Mouse (Mus musculus) cerebral cortex, adult 2 months (tissue): Measurements from ENCODE around the gene Pdhb.

Experiments used
- WGBS: fragments of 180-500 bp; shearing (Covaris S2); methylation state at CpG from one replicate; pipeline ENCODE4 v1.1.7; 2018; 5-methylcytosine and 5-hydroxymethylcytosine counted together

The Pdhb gene

GRCm38 (mm10) chr14:8172507-8173410 lies at the start of gene Pdhb:
Gene Pdhb (minus strand): TSS chr14:8173025.
- WGBS, result under 1% methylated on average over 64 of the region's 64 CpGs

GRCm38 (mm10) chr14:8222561-8222960 lies 49.7 kb upstream of the Pdhb start:
- WGBS, result 95% methylated on average over 16 of the region's 16 CpGs

GRCm38 (mm10) chr14:8220912-8221311 lies 48.1 kb upstream of the Pdhb start:
- over 99% methylated on average over 2 of the region's 2 CpGs for WGBS

GRCm38 (mm10) chr14:8220306-8220705 lies 47.5 kb upstream of the Pdhb start:
- WGBS, result 70% methylated on average over 7 of the region's 7 CpGs

- 71% methylated on average over 11 of the region's 11 CpGs for WGBS
Measured at GRCm38 (mm10) chr14:8219876-8220275, 47.1 kb upstream of the Pdhb start.

DNA sequence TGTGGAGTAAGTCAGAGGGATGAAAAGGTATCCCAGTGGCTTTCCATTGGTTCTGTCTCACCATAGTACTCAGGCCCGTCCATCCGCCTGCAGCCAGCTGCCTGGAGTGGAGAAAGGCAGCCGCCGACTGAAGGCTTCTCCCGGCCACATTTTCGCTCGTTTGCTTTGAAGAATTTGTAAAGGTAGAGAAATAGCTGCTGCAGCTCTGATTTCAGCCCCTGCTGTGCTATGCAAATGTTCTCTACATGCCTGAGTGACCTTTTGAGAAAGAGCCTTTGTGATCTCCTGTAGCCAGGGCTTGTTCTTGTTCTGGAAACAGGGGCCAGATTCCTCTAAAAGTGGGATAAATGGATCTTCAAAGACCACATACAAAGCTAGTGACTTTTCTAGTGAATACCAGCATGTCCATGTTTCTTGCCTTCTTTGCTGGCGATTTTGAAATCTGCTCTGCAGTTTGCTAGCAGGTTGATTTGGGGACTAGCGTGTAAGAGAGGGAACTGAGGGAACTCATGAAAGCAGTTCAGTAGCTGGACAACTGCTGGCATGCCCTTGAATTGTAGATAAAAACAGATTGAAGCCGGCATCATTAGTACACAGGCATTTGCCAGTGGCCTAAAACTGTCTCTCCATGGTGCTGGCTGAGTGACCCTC lies 46.0 kb upstream of the Pdhb start:
- WGBS, result 54% methylated on average over 10 of the region's 10 CpGs

DNA sequence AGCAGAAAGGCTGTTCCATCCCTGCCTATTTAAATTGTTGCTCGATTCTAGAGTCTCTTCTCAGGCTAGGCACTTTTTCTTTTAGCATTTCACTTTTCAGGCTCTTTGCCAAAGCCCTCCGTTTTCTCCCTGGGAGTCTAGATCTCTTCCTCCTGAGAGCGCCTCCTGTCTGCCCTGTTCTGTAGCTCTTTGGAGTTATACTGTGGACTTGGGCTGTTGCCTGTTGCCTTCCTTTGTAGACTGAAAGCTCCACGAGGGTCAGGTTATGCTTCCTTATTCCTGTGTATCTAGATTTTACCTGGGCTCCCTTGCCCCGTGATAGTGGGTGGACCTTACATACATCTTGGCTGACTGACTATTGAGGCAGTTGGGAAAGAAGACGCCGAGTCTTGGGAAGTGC lies 45.4 kb upstream of the Pdhb start:
- WGBS, result 42% methylated on average over 7 of the region's 7 CpGs

DNA sequence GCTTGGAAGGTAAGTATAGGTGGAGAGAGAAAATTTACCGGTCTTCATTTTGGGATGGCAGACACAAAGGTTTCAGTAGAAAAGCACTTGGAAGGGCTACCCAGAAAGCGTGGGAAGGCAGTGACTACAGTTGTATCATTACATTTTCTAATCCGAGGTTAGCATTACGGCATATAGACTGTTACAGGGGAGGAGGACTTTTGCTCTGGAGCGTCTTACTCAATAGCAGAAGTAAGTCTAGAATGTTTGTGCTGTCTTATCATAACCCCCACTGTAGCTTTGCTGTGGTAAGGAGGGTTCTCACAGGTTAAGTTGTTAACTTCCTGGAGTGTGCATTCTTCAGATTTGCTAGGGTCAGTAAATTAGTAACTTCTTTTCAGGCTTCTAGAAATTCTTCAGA lies 43.3 kb upstream of the Pdhb start:
- 46% methylated on average over 5 of the region's 5 CpGs for WGBS

GRCm38 (mm10) chr14:8215208-8215778 lies 42.5 kb upstream of the Pdhb start:
- 21% methylated on average over 21 of the region's 21 CpGs for WGBS

DNA sequence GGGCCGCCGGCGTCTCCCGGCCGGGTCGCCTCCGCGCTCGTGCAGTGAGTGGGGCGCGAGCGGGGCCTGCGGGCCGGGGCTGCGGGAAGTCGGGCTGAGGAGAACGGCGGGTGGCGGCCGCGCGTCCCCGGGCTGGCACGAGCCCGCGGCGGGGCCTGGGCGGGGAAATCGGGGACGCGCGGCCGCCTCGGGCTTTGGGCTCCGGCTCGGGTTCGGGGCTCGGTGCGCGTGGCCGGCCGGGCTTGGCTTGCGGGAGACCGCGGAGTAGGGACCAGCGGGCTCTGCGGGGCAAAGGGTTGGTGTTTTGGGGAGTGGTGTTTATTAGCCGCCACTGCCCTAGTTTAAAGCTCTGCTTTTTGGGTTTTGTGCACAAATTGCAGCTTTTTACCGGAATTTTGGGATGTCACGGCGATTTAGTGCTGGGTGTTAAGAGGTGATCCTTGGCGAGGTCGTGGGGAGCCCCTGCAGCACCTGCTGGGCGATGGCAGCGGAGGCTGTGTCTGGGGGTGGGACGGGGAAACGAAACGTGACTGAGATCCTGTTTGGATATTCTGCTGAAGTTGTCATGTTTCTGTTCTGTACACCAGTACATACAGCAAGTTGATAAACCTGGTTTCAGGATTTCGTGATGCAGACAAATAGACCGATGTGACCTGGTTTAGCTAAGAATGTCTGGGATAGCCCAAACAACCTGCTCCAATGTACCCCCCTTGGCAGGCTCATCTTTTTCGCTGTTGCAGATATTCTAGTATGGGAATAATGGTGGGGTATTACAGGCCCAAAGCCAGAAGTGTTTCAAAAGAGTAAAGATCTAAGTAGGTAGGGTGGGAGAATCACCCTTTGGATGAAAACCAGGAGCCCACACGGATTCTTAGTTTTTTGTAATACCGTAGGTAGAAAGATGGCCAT lies 41.7 kb upstream of the Pdhb start:
- 2% methylated on average over 61 of the region's 63 CpGs for WGBS

GRCm38 (mm10) chr14:8213803-8214224 lies 41.0 kb upstream of the Pdhb start, which contains the start of gene Kctd6:
Gene Kctd6 (plus strand): TSS chr14:8214140.
- WGBS, result under 1% methylated on average over 49 of the region's 49 CpGs

DNA sequence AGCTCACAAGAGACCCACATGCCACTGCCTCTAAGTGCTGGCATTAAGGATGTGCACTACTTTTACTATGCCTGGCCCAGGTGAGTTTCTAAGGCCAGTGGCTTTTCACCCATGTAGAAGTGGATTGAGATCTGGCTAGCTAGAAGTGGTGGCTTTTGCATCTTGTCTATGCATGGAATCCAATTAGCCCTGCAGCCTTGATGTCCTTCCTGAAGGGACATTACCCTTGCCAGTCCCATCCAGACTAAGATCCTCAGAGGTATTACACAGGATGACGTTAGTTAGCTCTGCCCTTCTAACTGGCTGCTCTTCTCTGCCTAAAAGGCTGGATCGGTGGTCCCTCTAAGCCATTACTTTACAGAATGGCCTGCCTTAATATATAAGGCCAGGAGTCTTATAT lies 40.2 kb upstream of the Pdhb start:
- WGBS, result 92% methylated on average over 2 of the region's 2 CpGs

DNA sequence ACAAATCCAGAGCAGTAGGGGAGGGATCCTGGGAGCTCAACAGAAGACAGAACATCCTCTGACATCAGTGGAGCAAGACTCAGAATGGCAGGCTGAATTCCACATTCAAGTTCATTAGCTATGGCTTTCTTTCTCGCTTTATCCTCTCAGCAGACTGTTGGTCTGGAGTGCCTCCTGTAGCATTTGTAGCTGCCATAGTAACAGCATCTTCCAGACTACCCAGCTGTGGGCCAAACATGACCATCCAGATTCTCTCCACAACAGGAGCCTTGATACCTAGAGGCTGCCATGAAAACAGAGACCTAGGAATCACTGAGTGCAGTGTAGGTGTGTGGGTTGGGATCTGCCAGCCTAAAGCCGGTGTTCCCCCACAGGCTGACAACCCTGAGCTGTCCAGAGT lies 37.1 kb upstream of the Pdhb start:
- 79% methylated on average over 2 of the region's 2 CpGs for WGBS

- 23% methylated on average over 3 of the region's 3 CpGs for WGBS
Measured at GRCm38 (mm10) chr14:8208876-8209275, 36.1 kb upstream of the Pdhb start.

- WGBS, result 82% methylated on average over 5 of the region's 5 CpGs
Measured at GRCm38 (mm10) chr14:8207543-8207942, 34.7 kb upstream of the Pdhb start.

- WGBS, result 39% methylated on average over 5 of the region's 5 CpGs
Measured at GRCm38 (mm10) chr14:8207105-8207504, 34.3 kb upstream of the Pdhb start.

- 47% methylated on average over 9 of the region's 9 CpGs for WGBS
Measured at GRCm38 (mm10) chr14:8206179-8206910, 33.5 kb upstream of the Pdhb start.

DNA sequence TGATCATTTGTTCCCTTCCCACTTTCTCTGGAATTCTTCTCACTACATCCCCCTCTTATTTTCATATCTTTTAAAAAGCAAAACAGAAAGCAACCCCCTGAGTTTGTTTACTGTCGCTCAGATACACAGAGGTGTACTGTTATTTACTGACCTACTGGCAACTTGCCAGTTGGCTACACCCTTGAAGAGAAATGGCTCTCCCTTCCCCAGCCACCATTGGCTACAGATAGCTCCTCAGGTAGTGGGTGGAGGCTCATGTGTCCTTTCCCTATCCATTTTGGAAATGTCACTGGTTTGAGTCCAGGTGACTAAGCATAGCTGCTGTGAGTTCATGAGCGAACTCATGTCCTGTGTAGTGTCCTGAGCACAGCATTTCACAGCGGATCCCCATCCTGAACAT lies 28.9 kb upstream of the Pdhb start:
- 74% methylated on average over 3 of the region's 3 CpGs for WGBS

DNA sequence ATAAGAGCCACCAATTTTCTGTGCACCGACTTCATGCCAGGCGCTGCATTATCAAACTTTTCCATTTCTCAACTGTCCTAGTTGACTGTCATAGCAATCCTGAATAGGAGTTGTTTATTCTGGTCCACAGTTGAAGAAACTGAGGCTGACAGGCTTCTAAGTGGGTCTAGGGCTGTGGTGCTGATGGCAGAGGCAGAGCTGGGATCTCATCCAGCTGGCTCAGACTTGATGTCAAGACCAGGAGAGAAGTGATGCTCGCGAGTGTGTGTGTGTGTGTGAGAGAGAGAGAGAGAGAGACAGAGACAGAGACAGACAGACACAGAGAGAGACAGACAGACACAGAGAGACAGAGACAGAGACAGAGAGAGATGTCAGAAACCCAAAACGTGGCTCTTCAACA lies 27.9 kb upstream of the Pdhb start:
- 37% methylated on average over 5 of the region's 5 CpGs for WGBS

DNA sequence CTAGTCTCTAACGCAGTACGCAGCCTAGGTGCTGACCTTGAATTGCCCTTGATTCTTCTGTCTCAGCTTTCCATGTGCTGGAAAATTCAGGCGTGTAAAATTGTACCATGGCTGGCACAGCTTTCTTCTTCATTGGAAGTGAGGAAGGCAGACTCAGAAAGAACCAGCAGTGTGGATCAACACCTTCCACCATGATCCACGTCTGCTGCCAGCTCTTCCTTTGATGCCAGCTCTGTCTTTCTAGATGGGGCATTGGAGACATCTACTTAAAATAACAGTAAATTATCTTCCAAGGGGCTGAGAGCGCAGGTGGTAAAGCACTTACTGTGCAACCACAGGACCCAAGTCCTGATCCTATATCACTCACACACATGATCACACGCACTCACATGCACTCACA lies 19.9 kb upstream of the Pdhb start:
- WGBS, result 71% methylated on average over 6 of the region's 6 CpGs
